Mouse (Mus musculus) limb, embryonic 15.5 days (tissue): ENCODE measurements around the gene Gm49342. TPM values are rescaled to one million over a fixed set of nuclear protein-coding genes. Genes with fewer than 3 reads are reported as not detected.
"Not testable (repeated sequence)": the region's sequence is repeated elsewhere in the genome, so short reads cannot be mapped to it uniquely, and the experiment has no call there.

Experiments used
- ATAC-seq: fragments of 200-750 bp; cut with Nextera tagmentation; 2 replicates; pipeline ENCODE4 v1.8.0; 2017; ENCODE audit warnings: low read depth, moderate TSS enrichment; ENCODE audit not compliant: insufficient number of reproducible peaks, low FRiP score, low TSS enrichment
- H3K27ac ChIP-seq: fragments of 300-500 bp; sonication (generic); 2 replicates; pipeline ENCODE4 v1.5.1; 2015; ENCODE audit warnings: moderate library complexity, mild to moderate bottlenecking, inconsistent platforms
- H3K27me3 ChIP-seq: fragments of 300-500 bp; sonication (generic); 2 replicates; pipeline ENCODE4 v1.6.1; 2015; ENCODE audit warnings: inconsistent platforms
- H3K36me3 ChIP-seq: fragments of 300-500 bp; sonication (generic); 2 replicates; pipeline ENCODE4 v1.6.1; 2015; ENCODE audit warnings: inconsistent platforms
- H3K4me1 ChIP-seq: fragments of 300-500 bp; sonication (generic); 2 replicates; pipeline ENCODE4 v1.6.1; 2015; ENCODE audit warnings: inconsistent platforms
- H3K4me2 ChIP-seq: fragments of 300-500 bp; sonication (generic); 2 replicates; pipeline ENCODE4 v1.6.1; 2015; ENCODE audit warnings: mild to moderate bottlenecking, inconsistent platforms
- H3K4me3 ChIP-seq: fragments of 300-500 bp; sonication (generic); 2 replicates; pipeline ENCODE4 v1.5.1; 2015; ENCODE audit warnings: mild to moderate bottlenecking, inconsistent platforms
- H3K9ac ChIP-seq: fragments of 300-500 bp; sonication (generic); 2 replicates; pipeline ENCODE4 v1.6.1; 2015; ENCODE audit warnings: inconsistent platforms
- H3K9me3 ChIP-seq: fragments of 300-500 bp; sonication (generic); 2 replicates; pipeline ENCODE4 v1.6.1; 2016; ENCODE audit warnings: inconsistent platforms
- WGBS: fragments of 180-500 bp; shearing (Covaris S2); methylation state at CpG from one replicate; pipeline ENCODE4 v1.1.7; 2015; 5-methylcytosine and 5-hydroxymethylcytosine counted together
- polyA plus RNA-seq: library from polyadenylated mRNA; unstranded; fragments of >200 nt; fragmentation: Nextera tagmentation; extraction: Ambion mirVana; gene quantifications from 2 replicates; pipeline ENCODE4 v1.2.1, GENCODE M21; 2015

Gm49342 gene
- polyA plus RNA-seq, result not detected in 2 replicates

DNA sequence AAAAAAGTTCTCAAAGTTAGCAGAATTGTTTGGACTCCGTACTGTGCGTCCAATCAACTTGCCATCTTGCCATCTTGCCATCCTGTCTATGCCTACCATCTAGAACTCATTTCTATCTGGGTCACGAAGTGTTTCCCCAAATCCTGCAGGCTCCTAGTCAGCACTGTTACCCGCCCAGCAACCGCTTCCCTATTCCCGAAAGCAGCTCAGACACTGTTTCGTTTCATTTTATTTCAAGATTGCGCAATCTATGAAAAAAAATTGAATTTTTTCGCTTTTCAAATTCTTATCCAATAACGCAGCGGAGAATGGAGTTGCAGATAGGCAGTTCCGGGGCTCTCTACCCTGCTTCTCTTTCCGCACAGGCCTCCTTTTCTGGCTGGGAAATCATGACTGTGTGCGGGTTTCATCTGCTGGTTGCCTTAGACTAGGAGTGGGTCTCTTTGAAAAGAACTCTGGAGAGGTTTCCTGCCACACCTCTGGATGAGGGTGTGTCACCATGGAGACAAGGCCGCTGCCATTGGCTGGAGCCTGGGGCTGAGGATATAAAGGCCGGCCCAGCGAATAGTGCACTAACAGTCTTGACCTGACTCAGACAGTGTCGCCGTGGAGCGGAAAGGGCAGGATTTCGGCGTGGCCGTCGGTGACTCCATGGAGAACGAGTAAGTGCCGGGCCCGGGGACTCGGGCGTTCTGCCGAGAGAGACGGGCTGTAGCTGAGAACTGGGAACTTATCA is at the start of gene Gm49342:
Gene Gm49342, plus strand, starts transcription at position 586 of the 736 bp plus-strand sequence.
- Histone ChIP-seq H3K4me3 (peak within 1 kb of the TSS; percentile 52), H3K27me3 (no peaks in the 10 kb centered on the region), H3K4me2 (peak within 1 kb of the TSS; percentile 59), H3K36me3 (no peaks in the 10 kb centered on the region), H3K9me3 (no peaks in the 10 kb centered on the region), H3K27ac (peak within 1 kb of the TSS; percentile 93), H3K4me1 (peaks cover 8% of the 10 kb centered on the region; the same call in 1 of the 2 replicates), H3K9ac (peak within 1 kb of the TSS; percentile 35)
- ATAC-seq, result peak; percentile 97
- WGBS, result 11% methylated on average over 31 of the region's 31 CpGs

DNA sequence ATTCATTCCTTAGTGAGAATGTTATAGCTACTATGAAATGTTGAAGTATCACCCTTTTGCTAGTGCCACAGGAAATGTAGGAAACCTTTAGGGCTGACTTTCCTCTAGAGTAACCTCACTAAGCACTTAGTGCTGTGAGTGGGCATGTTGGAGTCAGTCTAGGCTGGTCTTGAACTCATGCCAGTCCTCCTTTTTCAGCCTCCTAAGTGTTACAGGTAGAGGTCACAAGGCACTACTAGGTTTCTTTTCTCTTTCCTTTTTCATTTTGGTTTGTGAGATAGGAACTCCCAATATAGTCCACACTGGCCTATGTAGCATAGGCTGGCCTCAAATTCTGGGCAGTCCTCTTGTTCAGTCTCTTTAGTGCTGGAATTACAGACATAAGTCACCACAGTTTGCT is 48.9 kb upstream of the Gm49342 start:
- no peak overlapping the region for H3K4me3 ChIP-seq
- no peak overlapping the region for H3K4me2 ChIP-seq
- no peak overlapping the region for H3K27ac ChIP-seq
- no peak for ATAC-seq
- H3K9me3 ChIP-seq, result no peaks in the 10 kb centered on the region
- H3K36me3 ChIP-seq, result no peaks in the 10 kb centered on the region
- peaks cover 15% of the 10 kb centered on the region for H3K4me1 ChIP-seq
- peaks cover 26% of the 10 kb centered on the region for H3K27me3 ChIP-seq
- no peak overlapping the region for H3K9ac ChIP-seq

DNA sequence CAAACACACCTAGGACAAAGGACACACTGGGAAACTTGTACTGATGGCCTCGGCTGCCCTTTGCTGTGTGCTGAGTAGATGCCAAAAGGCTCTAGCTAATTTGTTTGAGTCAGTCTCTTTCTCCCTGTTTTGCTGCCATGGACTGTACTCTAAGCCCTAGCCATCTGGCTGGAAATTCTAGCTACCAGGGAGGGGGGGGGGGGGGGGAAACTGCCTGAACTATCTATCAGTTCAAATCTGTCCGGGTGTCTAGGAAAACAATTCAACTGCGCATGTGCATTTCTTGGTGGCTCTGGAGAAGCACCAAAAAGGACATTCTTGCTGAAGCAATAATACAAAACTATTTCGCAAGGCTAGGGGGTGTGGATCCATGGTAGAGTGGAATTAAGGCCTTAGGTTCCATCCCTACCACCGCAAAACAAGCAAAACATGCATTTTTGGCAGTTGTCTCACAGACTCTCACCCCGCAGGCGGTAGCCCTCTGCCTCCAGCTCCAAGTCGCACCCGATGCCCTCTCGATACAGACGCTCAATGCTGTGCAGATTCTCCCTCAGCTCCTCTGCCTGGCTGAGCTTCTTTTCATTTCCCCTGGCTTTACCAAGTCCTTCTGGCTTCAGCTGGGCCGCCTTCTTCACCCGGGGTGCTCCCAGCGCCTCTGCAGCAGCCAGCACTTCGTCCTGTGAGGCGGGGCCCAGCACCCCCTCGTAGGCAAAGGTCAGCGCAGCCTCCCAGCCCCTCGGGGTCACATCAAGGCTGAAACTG is 48.2 kb upstream of the Gm49342 start:
- Histone ChIP-seq H3K27me3 (peaks cover 26% of the 10 kb centered on the region), H3K4me1 (peaks cover 15% of the 10 kb centered on the region), H3K9me3 (no peaks in the 10 kb centered on the region), H3K36me3 (no peaks in the 10 kb centered on the region), H3K9ac (peak overlapping the region; percentile 28; the same call in 1 of the 2 replicates), H3K4me2 (peak overlapping the region; percentile 61), H3K27ac (no peak overlapping the region), H3K4me3 (peak overlapping the region; percentile 35)
- no peak for ATAC-seq
- WGBS, result 16% methylated on average over 19 of the region's 19 CpGs

DNA sequence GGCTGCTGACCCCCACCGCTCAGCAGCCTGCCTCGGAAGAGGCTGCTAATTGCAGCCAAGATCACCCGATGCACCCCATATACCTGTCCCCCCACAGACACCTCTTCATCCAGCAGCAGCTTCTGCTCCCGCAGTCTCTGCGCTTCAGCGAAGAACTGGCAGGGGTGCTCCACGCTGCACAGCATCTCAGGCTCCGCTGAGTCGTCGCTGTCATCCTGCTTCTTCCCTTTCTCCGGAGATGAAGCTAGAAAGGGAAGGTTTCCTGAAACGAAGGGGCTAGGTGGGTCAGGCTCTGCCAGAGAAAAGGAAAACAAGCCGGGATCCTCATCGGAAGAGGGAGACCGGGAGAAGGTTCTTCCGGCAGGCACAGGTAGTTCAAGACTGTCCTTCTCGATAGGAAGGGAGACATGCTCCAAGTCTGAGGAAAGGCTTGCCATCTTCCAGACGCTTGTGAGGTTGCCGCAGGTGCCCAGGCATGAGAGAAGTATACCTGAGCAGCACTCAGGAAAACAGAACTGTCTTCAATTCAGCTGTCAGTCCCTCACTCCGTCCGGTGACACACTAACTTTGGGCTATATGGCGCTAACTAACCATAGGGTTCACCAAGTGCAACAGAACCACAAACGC is 47.5 kb upstream of the Gm49342 start:
- peak overlapping the region; percentile 35 for H3K4me3 ChIP-seq
- no peak for ATAC-seq
- H3K27ac ChIP-seq, result no peak overlapping the region
- peak overlapping the region; percentile 61 for H3K4me2 ChIP-seq
- no peaks in the 10 kb centered on the region for H3K9me3 ChIP-seq
- H3K27me3 ChIP-seq, result peaks cover 26% of the 10 kb centered on the region
- H3K4me1 ChIP-seq, result peaks cover 15% of the 10 kb centered on the region
- no peaks in the 10 kb centered on the region for H3K36me3 ChIP-seq
- H3K9ac ChIP-seq, result peak overlapping the region; percentile 28; the same call in 1 of the 2 replicates
- 19% methylated on average over 23 of the region's 23 CpGs for WGBS

DNA sequence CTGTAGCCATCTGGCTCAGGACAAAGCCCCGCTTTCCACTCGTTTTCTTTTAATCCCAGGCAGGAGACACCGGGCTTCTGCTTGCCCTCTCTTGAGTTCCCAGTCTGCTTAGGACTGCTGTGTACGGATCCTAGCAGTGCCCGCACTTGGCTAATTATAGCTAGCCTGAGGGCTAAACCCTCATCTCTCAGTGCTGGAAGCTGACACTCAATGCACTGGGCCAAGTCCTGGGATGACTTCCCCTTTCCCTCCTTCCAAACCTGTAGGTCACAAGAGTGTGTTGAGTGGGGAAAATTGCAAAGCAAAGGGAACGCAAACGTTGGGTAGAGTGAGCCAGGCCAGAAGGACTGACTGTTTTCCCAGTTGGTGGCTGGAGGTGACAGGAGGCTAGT is 46.9 kb upstream of the Gm49342 start, which contains the start of gene Klhl33:
Gene Klhl33, minus strand, starts transcription at position 134 of the 392 bp plus-strand sequence.
- Histone ChIP-seq H3K4me2 (peak within 1 kb of the TSS; percentile 61), H3K9me3 (no peaks in the 10 kb centered on the region), H3K4me1 (peaks cover 15% of the 10 kb centered on the region), H3K27ac (no peak within 1 kb of the TSS), H3K4me3 (peak within 1 kb of the TSS; percentile 35), H3K9ac (peak within 1 kb of the TSS; percentile 28; the same call in 1 of the 2 replicates), H3K36me3 (no peaks in the 10 kb centered on the region), H3K27me3 (peaks cover 26% of the 10 kb centered on the region)
- 26% methylated on average over 7 of the region's 7 CpGs for WGBS
- ATAC-seq, result no peak

DNA sequence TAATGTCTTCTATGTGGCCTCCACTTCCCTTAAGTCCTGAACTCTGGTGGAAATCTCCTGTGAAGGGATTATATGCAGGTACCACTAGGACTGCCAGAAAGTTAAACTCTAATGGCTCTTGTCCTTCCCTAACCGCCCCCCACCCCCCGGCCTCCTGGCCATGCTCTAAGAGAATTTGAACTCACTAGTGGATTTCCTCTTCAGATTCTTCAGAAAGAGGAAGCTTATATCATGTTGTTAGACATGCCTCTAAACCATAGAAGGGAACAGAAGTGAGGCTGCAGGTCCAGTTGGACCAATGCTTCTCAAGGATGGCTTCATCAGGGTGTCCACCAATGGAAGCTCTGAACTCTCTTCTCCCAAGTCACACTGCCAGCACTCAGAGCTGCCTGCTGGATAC is 46.3 kb upstream of the Gm49342 start:
- H3K27ac ChIP-seq, H3K4me2 ChIP-seq, H3K9ac ChIP-seq, ATAC-seq, H3K36me3 ChIP-seq, H3K9me3 ChIP-seq, H3K4me3 ChIP-seq: not testable (repeated sequence)
- H3K4me1 ChIP-seq, result peaks cover 10% of the 10 kb centered on the region
- 96% methylated on average over 2 of the region's 2 CpGs for WGBS
- H3K27me3 ChIP-seq, result peaks cover 26% of the 10 kb centered on the region

DNA sequence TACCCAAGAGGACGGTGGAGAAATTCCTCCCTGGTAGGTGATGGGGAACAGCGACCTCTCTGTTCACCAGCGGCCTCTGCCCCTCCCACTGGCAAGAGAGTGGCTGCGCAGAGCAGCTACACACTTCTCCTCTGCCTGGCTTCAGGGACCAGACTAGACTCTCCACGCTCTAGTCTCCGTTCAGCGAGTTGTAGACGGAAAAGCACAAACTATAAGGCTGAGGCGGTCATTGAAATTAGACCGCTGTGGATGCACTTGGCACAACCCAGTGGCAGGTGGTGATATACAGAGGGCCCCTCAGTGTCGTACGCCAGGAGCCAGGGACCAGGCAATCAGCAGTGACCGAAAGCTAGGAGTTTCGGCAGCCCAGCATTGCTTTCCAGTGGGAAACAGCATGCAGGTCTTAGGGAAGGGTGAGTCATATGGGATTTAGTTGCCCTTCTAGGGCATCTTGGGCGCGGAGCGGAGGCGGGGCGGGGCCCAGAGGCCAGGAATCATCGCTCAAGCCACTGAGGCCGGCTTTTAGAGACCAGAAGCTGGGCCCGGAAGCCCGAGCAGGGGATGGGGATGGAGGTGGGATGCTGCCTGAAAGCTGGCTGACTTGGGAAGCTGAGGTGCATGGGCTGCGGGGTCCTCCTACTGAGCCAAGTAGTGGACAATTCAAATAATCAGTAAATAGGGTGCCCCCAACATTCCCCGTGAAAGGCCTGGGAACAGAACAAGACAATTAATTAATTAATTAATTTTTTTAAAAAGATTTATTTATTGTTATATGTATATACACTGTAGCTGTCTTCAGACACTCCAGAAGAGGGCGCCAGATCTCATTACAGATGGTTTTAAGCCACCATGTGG is 40.1 kb upstream of the Gm49342 start:
- Histone ChIP-seq H3K4me3 (peak overlapping the region; percentile 40), H3K36me3 (no peaks in the 10 kb centered on the region), H3K4me2 (peak overlapping the region; percentile 58), H3K4me1 (peaks cover 8% of the 10 kb centered on the region), H3K9ac (peak overlapping the region; percentile 42; the same call in 1 of the 2 replicates), H3K9me3 (no peaks in the 10 kb centered on the region), H3K27ac (peak overlapping the region; percentile 51; the same call in 1 of the 2 replicates), H3K27me3 (no peaks in the 10 kb centered on the region)
- ATAC-seq, result peak; percentile 71
- WGBS, result 4% methylated on average over 26 of the region's 26 CpGs

DNA sequence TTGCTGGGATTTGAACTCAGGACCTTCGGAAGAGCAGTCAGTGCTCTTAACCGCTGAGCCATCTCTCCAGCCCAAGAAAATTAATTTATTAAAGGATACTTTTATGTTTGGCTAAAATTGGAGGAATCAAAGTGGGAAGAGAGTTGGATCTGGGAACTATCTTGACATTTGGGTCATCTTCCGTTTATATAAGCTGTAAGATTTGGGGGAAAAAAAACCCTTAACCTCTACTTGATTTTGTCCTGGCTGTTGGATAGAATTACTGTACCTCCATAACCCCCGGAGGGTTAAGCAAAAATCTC is 39.5 kb upstream of the Gm49342 start:
- H3K4me2 ChIP-seq, result no peak overlapping the region
- no peak overlapping the region for H3K9ac ChIP-seq
- H3K36me3 ChIP-seq, result no peaks in the 10 kb centered on the region
- 79% methylated on average over 4 of the region's 4 CpGs for WGBS
- no peaks in the 10 kb centered on the region for H3K9me3 ChIP-seq
- H3K4me1 ChIP-seq, result peaks cover 8% of the 10 kb centered on the region
- no peak overlapping the region for H3K27ac ChIP-seq
- no peak for ATAC-seq
- no peaks in the 10 kb centered on the region for H3K27me3 ChIP-seq
- no peak overlapping the region for H3K4me3 ChIP-seq

DNA sequence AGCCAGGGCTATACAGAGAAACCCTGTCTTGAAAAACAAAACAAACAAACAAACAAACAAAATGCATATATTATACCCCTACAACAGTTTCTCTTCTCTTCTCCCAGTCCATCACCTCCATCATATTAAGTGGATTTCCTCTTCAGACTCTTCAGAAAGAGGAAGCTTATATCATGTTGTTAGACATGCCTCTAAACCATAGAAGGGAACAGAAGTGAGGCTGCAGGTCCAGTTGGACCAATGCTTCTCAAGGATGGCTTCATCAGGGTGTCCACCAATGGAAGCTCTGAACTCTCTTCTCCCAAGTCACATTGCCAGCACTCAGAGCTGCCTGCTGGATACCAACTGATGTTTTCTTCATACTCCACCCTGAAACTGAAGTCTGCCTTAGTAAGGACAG is 39.0 kb upstream of the Gm49342 start:
- ATAC-seq, H3K36me3 ChIP-seq, H3K27me3 ChIP-seq, H3K9ac ChIP-seq, H3K27ac ChIP-seq, H3K4me3 ChIP-seq, H3K9me3 ChIP-seq, H3K4me2 ChIP-seq, H3K4me1 ChIP-seq: not testable (repeated sequence)

DNA sequence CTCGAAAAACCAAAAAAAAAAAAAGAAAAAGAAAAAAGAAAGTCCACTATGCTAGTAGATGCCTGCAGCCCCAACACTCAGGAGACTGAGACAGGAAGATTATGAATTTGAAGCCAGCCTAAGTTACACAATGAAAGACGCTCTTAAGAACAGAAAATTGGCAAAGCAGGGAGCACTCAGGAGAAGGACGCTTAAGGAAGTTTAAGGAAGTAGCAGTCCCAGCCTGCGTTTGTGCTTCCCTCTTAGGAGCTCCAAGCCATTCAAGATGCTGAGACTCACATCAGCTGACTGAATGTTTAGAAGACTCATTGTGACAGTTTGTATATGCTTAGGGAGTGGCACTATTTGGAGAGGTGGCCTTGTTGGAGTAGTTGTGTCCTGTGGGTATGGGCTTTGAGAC is 36.2 kb upstream of the Gm49342 start:
- Histone ChIP-seq H3K4me3 (no peak overlapping the region), H3K9me3 (no peaks in the 10 kb centered on the region), H3K4me2 (no peak overlapping the region), H3K4me1 (peaks cover 8% of the 10 kb centered on the region), H3K27me3 (no peaks in the 10 kb centered on the region), H3K9ac (no peak overlapping the region), H3K36me3 (peaks cover 25% of the 10 kb centered on the region), H3K27ac (no peak overlapping the region)
- WGBS, result 78% methylated on average over 4 of the region's 4 CpGs
- ATAC-seq, result no peak

DNA sequence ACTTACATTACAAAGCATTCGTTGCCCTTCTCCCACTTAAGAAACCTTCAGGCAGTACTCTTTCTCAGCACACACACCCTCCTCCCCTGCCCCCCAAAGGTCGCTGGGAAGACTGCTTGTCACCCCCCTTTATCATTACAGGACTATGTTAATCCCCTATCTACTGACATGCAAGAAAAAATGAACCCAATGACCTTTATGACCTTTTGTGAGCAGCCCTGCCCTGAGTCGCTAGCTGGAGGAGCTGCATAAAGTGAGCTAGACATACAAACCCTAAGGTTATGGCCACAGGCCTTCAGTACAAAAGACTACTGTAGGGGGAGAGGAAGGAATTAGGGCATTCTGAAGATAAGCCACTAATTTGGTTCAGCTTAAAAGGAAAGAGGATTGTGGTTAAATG is 33.0 kb upstream of the Gm49342 start:
- 59% methylated on average over 3 of the region's 3 CpGs for WGBS
- H3K4me1 ChIP-seq, result no peaks in the 10 kb centered on the region
- H3K36me3 ChIP-seq, result peaks cover 55% of the 10 kb centered on the region
- H3K27me3 ChIP-seq, result no peaks in the 10 kb centered on the region
- H3K9ac ChIP-seq, result no peak overlapping the region
- ATAC-seq, result no peak
- no peak overlapping the region for H3K27ac ChIP-seq
- no peaks in the 10 kb centered on the region for H3K9me3 ChIP-seq
- no peak overlapping the region for H3K4me3 ChIP-seq
- no peak overlapping the region for H3K4me2 ChIP-seq
